Mouse (Mus musculus) heart, postnatal 0 days (tissue): ENCODE results near the gene Dnase2a.

Experiments
- CTCF ChIP-seq: IDR thresholded peaks from 2 replicates; pipeline ENCODE4 v1.5.1; 2016; ENCODE audit warnings: antibody characterized with exemption, control low read depth, low read depth
- EP300 ChIP-seq: IDR thresholded peaks from 2 replicates; pipeline ENCODE4 v1.6.1; 2016; ENCODE audit warnings: antibody characterized with exemption, low read depth

DNA sequence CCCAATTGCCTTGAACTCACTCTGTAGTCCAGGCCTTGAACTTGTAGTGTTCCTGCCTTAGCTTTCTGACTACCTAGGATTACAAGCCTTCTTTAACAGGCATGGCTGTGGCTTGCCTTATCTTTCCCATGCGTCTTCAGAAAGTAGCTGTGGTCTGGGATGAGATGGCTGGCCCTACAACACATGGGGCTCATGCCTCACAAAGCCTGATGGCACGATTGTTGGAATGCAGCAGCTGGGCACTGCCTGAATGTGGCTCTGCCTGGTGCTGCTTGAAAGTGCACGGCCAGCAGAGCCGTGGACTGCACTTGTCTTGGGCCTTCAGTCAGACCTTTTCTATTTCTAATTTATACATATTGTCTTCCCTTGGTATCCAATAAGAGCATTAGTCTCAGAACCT, 23.6 kb upstream of the Dnase2a start:
- TF ChIP-seq CTCF (no peak), EP300 (no peak)
